Mouse (Mus musculus): ENCODE measurements around the gene H2-M5. TPM values are rescaled to one million over a fixed set of nuclear protein-coding genes. Genes with fewer than 3 reads are reported as not detected.
"Not testable (repeated sequence)": the region's sequence is repeated elsewhere in the genome, so short reads cannot be mapped to it uniquely, and the experiment has no call there.

H2-M5 gene
- polyA plus RNA-seq, 1 experiment from 2014 or later = 0.17 TPM

DNA sequence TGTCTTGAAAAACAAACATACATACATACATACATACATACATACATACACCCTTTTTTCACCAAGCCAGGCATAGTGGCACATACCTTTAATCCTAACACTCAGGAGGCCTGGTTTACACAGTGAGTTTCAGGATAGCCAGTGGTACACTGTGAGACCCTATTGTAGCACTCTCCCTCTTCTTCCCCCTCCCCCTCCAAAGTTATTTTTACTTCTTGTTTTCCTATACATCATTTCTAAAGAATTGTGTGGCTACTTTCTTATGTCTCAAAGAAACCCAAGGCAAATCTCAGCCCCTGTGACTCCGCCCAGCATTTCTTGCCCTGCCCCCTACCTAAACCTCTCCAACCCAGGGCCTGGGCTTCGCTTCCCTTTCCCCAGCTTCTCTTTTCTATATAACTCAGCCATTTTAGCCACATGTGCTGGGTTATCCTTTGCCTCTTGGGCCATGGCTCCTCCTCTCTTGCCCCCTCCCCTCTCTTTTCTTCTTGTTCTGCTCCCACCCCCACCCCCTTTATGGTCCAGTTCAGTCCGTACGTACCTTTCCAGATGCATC is 4.5 kb upstream of the H2-M5 start:
- H3K27ac ChIP-seq (ENCODE audit: low read depth) = no peak overlapping the region
- H3K4me2 ChIP-seq = no peak overlapping the region
- no peaks in the 10 kb centered on the region for H3K36me3 ChIP-seq (ENCODE audit: insufficient read depth)
- 80% methylated on average over 4 of the region's 4 CpGs for WGBS
- DNase-seq = no peak
- no peaks in the 10 kb centered on the region for H3K4me1 ChIP-seq (ENCODE audit: insufficient read depth)
- peaks cover 8% of the 10 kb centered on the region; the same call in 1 of the 2 replicates for H3K27me3 ChIP-seq (ENCODE audit: insufficient read depth, low read length)
- TF ChIP-seq CTCF (IDR thresholded peaks at IDR 0.05; ENCODE audit: low read depth) = no peak
- H3K4me3 ChIP-seq (ENCODE audit: low read depth, low read length) = no peak overlapping the region
- H3K9me3 ChIP-seq (ENCODE audit: low read depth, low read length) = no peaks in the 10 kb centered on the region
- no peak for ATAC-seq (ENCODE audit: insufficient read depth)
- no peak overlapping the region for H3K9ac ChIP-seq

- no peak overlapping the region for H3K4me3 ChIP-seq (ENCODE audit: low read depth, low read length)
- no peaks in the 10 kb centered on the region for H3K9me3 ChIP-seq (ENCODE audit: low read depth, low read length)
- no peaks in the 10 kb centered on the region for H3K36me3 ChIP-seq (ENCODE audit: insufficient read depth)
- TF ChIP-seq CTCF (IDR thresholded peaks at IDR 0.05; ENCODE audit: low read depth) = no peak
- no peak overlapping the region for H3K9ac ChIP-seq
- ATAC-seq (ENCODE audit: insufficient read depth) = no peak
- H3K27ac ChIP-seq (ENCODE audit: low read depth) = no peak overlapping the region
- no peaks in the 10 kb centered on the region for H3K4me1 ChIP-seq (ENCODE audit: insufficient read depth)
- peaks cover 13% of the 10 kb centered on the region; the same call in 1 of the 2 replicates for H3K27me3 ChIP-seq (ENCODE audit: insufficient read depth, low read length)
- DNase-seq = no peak
- no peak overlapping the region for H3K4me2 ChIP-seq
- WGBS = 58% methylated on average over 3 of the region's 3 CpGs
Measured at GRCm38 (mm10) chr17:36992336-36993104, 3.2 kb upstream of the H2-M5 start.

GRCm38 (mm10) chr17:36990630-36991029 is 1.3 kb upstream of the H2-M5 start:
- not testable (repeated sequence) for H3K27ac ChIP-seq (ENCODE audit: low read depth); H3K4me2 ChIP-seq; H3K9me3 ChIP-seq (ENCODE audit: low read depth, low read length); DNase-seq; H3K36me3 ChIP-seq (ENCODE audit: insufficient read depth); H3K4me3 ChIP-seq (ENCODE audit: low read depth, low read length); H3K9ac ChIP-seq; ATAC-seq (ENCODE audit: insufficient read depth); H3K4me1 ChIP-seq (ENCODE audit: insufficient read depth)
- peaks cover 13% of the 10 kb centered on the region; the same call in 1 of the 2 replicates for H3K27me3 ChIP-seq (ENCODE audit: insufficient read depth, low read length)
- WGBS = 94% methylated on average over 6 of the region's 6 CpGs

GRCm38 (mm10) chr17:36988475-36988874 is 862 bp downstream of the H2-M5 start:
- Histone ChIP-seq H3K27ac (ENCODE audit: low read depth) (no peak overlapping the region), H3K4me2 (peak overlapping the region; percentile 44), H3K4me1 (ENCODE audit: insufficient read depth) (no peaks in the 10 kb centered on the region), H3K27me3 (ENCODE audit: insufficient read depth, low read length) (peaks cover 13% of the 10 kb centered on the region; the same call in 1 of the 2 replicates), H3K9ac (no peak overlapping the region), H3K9me3 (ENCODE audit: low read depth, low read length) (no peaks in the 10 kb centered on the region), H3K4me3 (ENCODE audit: low read depth, low read length) (no peak overlapping the region), H3K36me3 (ENCODE audit: insufficient read depth) (no peaks in the 10 kb centered on the region)
- ATAC-seq (ENCODE audit: insufficient read depth) (0 out of 2 replicates have a peak, but pooled peaks have one; percentile 35), DNase-seq (no peak)
- 9% methylated on average over 24 of the region's 24 CpGs for WGBS
- no peak for TF ChIP-seq CTCF (IDR thresholded peaks at IDR 0.05; ENCODE audit: low read depth)

DNA sequence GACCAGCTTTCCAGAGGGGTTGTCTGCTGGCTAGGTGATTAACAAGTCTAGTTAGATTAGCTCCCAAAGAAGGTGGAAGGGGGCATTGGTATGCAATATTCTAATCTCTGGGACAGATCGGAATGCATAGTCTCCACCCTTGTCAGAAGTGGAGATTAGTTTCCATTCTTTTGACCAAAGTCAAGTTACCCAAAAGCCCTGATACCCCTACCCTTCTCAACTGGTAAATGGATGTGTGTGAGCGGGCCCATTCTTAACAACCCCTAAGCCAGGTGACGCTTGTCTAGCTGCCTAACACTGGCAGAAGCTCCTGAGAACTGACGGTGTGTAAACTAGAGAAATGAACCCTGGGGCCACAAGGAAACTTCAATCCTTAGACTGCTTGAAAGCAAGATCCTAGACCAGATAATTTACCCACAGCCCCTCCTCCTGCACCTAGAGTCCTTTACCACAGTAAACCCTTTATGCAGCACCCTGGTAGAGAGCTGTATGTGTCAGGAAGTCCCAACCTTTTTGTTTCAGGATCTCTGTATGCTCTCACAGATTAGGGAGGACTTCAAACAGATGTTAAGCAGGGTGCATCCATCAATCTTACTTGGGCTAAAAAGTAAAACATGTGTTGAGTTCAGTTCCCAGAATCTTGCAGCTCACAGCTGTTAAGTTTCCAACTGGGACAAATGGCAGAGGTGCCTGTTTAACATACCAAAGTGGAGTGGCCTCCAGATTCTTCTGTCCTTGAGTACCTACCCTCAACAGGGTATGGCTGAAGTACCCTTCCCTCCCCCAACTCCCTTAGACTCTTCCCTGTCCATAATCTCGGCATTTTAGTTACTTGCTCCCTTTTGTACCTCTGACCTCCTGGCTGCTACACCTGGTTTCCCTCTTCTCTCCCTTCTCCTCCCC is 6.8 kb downstream of the H2-M5 start:
- no peak overlapping the region for H3K4me3 ChIP-seq (ENCODE audit: low read depth, low read length)
- no peak for TF ChIP-seq CTCF (IDR thresholded peaks at IDR 0.05; ENCODE audit: low read depth)
- no peaks in the 10 kb centered on the region for H3K9me3 ChIP-seq (ENCODE audit: low read depth, low read length)
- H3K4me2 ChIP-seq = no peak overlapping the region
- DNase-seq (peak; percentile 30), ATAC-seq (ENCODE audit: insufficient read depth) (peak; percentile 40; the same call in 1 of the 2 replicates)
- no peak overlapping the region for H3K9ac ChIP-seq
- no peak overlapping the region for H3K27ac ChIP-seq (ENCODE audit: low read depth)
- 0 out of 2 replicates have a peak, but pooled peaks cover 8% of the 10 kb centered on the region for H3K4me1 ChIP-seq (ENCODE audit: insufficient read depth)
- whole genome bisulfite sequencing = 28% methylated on average over 5 of the region's 5 CpGs
- 0 out of 2 replicates have a peak, but pooled peaks cover 4% of the 10 kb centered on the region for H3K27me3 ChIP-seq (ENCODE audit: insufficient read depth, low read length)
- no peaks in the 10 kb centered on the region for H3K36me3 ChIP-seq (ENCODE audit: insufficient read depth)

DNA sequence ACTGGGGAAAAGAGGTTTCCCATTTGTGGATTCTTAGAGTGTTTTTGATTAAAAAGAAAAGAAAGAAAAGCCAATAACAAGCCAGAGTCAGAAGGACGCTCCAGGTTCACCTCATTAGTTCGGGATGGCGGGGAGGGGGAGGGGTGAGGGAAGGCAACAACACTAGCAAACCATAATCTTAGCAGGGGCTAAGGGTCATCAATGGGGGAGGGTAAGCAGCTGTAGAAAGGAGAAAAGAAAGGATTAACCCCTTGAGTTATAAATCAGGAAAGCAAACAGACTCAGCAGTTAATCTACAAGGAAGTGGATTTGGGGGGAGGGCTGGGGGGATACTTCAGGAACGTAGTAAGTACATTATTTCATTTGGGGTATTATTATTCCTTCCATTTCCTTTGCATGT is 7.5 kb downstream of the H2-M5 start:
- ATAC-seq (ENCODE audit: insufficient read depth) = no peak
- no peak overlapping the region for H3K9ac ChIP-seq
- no peak for DNase-seq
- 0 out of 2 replicates have a peak, but pooled peaks cover 8% of the 10 kb centered on the region for H3K4me1 ChIP-seq (ENCODE audit: insufficient read depth)
- H3K27me3 ChIP-seq (ENCODE audit: insufficient read depth, low read length) = 0 out of 2 replicates have a peak, but pooled peaks cover 4% of the 10 kb centered on the region
- H3K4me2 ChIP-seq = peak overlapping the region; percentile 50
- H3K36me3 ChIP-seq (ENCODE audit: insufficient read depth) = no peaks in the 10 kb centered on the region
- H3K27ac ChIP-seq (ENCODE audit: low read depth) = no peak overlapping the region
- H3K9me3 ChIP-seq (ENCODE audit: low read depth, low read length) = no peaks in the 10 kb centered on the region
- WGBS = 7% methylated on average over 4 of the region's 4 CpGs
- H3K4me3 ChIP-seq (ENCODE audit: low read depth, low read length) = no peak overlapping the region
- TF ChIP-seq CTCF (IDR thresholded peaks at IDR 0.05; ENCODE audit: low read depth) = no peak
